Mouse (Mus musculus) lung, embryonic 16.5 days (tissue): ENCODE measurements around the gene Top3b. TPM values are rescaled to one million over a fixed set of nuclear protein-coding genes. Genes with fewer than 3 reads are reported as not detected.
"Not testable (repeated sequence)": the region's sequence is repeated elsewhere in the genome, so short reads cannot be mapped to it uniquely, and the experiment has no call there.

Source experiments
- ATAC-seq: fragments of 200-750 bp; cut with Nextera tagmentation; 2 replicates; pipeline ENCODE4 v1.8.0; 2017; ENCODE audit warnings: low read depth, mild to moderate bottlenecking, moderate library complexity
- H3K27ac ChIP-seq: fragments of 300-500 bp; sonication (generic); 2 replicates; pipeline ENCODE4 v1.5.1; 2014; ENCODE audit warnings: mild to moderate bottlenecking, control low read depth, low read length
- H3K27me3 ChIP-seq: fragments of 300-500 bp; sonication (generic); 2 replicates; pipeline ENCODE4 v1.6.1; 2014; ENCODE audit warnings: low read depth, low read length, mixed read lengths; ENCODE audit not compliant: control insufficient read depth, insufficient read depth
- H3K36me3 ChIP-seq: fragments of 300-500 bp; sonication (generic); 2 replicates; pipeline ENCODE4 v1.6.1; 2014; ENCODE audit warnings: low read length; ENCODE audit not compliant: control insufficient read depth, insufficient read depth
- H3K4me1 ChIP-seq: fragments of 300-500 bp; sonication (generic); replicated peaks from 2 replicates; pipeline ENCODE4 v1.6.1; 2014; ENCODE audit warnings: low read length, mixed read lengths; ENCODE audit not compliant: control insufficient read depth, insufficient read depth
- H3K4me2 ChIP-seq: fragments of 300-500 bp; sonication (generic); 2 replicates; pipeline ENCODE4 v1.6.1; 2014; ENCODE audit warnings: low read depth, low read length, control low read depth
- H3K4me3 ChIP-seq: fragments of 300-500 bp; sonication (generic); 2 replicates; pipeline ENCODE4 v1.5.1; 2014; ENCODE audit warnings: mild to moderate bottlenecking, low read length, control low read depth
- H3K9ac ChIP-seq: fragments of 300-500 bp; sonication (generic); 2 replicates; pipeline ENCODE4 v1.6.1; 2014; ENCODE audit warnings: low read length, control low read depth
- H3K9me3 ChIP-seq: fragments of 300-500 bp; sonication (generic); 2 replicates; pipeline ENCODE4 v1.6.1; 2016; ENCODE audit warnings: low read length; ENCODE audit not compliant: control insufficient read depth
- WGBS: fragments of 180-500 bp; shearing (Covaris S2); extraction: QIAGEN DNeasy Blood & Tissue Kit; methylation state at CpG from one replicate; pipeline ENCODE4 v1.1.7; 2014; 5-methylcytosine and 5-hydroxymethylcytosine counted together
- polyA plus RNA-seq: library from polyadenylated mRNA; unstranded; fragments of >200 nt; fragmentation: Nextera tagmentation; extraction: Ambion mirVana; gene quantifications from 2 replicates; pipeline ENCODE4 v1.2.1, GENCODE M21; 2015

Gene Top3b
- polyA plus RNA-seq, 1 experiment from 2014 or later, result 64.1 TPM

DNA sequence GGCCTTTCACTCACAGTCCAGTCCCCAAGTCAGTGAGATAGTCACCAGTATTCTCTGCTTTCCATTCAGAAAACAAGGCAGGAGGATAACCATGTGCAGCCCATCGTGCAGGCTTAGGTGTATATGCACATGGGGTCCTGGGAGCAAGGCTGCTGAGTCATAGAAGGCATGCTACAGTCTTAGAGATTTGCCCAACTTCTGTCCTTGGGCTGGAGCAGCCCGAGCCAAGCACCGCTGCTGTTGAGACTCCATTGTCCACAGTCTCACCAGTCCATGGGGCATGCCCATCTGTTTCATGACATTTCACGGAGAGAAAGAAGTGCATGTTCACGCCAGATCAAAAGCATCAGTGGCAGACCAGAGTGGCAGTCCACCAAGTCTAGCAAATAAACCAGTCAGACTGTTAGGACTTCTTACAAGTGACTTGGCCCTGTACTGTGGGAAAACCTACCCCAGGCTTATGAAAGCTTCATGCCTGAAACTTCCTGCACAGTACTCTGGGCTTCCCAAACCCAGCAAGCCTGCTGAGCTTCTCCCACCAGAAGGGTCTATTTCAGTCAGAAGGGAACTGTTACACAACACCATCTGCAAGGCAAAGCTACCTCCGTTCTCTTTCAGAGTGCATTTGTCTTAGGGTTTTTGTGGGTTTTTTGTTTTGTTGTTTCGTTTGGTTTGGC is 48.0 kb downstream of the Top3b start:
- Histone ChIP-seq H3K36me3 (peaks cover 17% of the 10 kb centered on the region; the same call in 1 of the 2 replicates), H3K4me1 (no peaks in the 10 kb centered on the region)
- 87% methylated on average over 7 of the region's 7 CpGs for WGBS

DNA sequence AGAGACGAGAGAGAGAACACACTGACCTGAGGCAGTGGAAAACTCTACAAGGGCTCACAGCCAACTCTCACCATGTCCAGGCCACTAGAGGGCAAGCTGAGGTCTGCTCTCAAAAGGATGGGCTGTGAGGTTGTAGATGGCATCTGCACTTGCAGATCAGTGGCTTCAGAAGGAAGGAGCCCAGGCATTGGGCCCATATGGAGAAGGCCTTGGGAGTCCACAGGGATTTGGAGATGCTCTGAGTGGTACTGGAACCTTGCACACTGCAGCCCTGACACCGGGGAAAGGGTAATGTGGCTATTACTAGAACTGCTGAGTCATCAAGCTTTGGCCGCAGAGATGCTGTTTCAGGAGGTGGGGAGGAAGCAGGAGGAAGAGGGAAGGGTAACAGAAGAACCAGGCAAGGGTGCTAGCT is 50.5 kb downstream of the Top3b start:
- 69% methylated on average over 3 of the region's 3 CpGs for WGBS
- no peak overlapping the region for H3K9ac ChIP-seq
- no peak overlapping the region for H3K4me3 ChIP-seq
- no peaks in the 10 kb centered on the region for H3K27me3 ChIP-seq
- no peak overlapping the region for H3K27ac ChIP-seq
- no peak overlapping the region for H3K4me2 ChIP-seq
- H3K9me3 ChIP-seq, result no peaks in the 10 kb centered on the region
- no peak for ATAC-seq
- peaks cover 13% of the 10 kb centered on the region; the same call in 1 of the 2 replicates for H3K36me3 ChIP-seq
- H3K4me1 ChIP-seq, result no peaks in the 10 kb centered on the region

More for the DNA sequence above, 48.0 kb downstream of the Top3b start:
- no peak overlapping the region for H3K9ac ChIP-seq
- H3K4me3 ChIP-seq, result no peak overlapping the region
- no peaks in the 10 kb centered on the region for H3K27me3 ChIP-seq
- H3K27ac ChIP-seq, result no peak overlapping the region
- no peaks in the 10 kb centered on the region for H3K9me3 ChIP-seq
- ATAC-seq, result no peak
- no peak overlapping the region for H3K4me2 ChIP-seq

DNA sequence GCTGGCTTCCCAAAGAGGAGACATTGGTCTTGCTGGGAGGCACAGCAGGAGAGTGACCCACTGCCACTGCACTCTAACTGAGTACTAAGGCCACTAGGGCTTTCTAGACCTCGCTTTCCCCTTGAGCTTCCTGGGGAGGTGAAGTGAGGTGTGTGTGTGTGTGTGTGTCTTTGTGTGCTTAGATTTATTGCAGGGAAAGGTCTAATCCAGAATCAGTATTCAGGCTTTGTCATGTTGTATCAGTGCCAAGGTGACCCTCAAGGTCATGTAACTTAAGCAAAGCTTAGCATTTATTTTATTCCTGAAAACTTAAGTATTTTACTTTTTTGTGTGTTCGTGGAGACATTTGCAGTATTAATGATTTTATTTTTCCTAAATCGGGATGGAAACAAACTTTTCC is 53.9 kb downstream of the Top3b start:
- Histone ChIP-seq H3K4me1 (no peaks in the 10 kb centered on the region), H3K9ac (no peak overlapping the region), H3K27me3 (no peaks in the 10 kb centered on the region), H3K9me3 (no peaks in the 10 kb centered on the region), H3K4me2 (no peak overlapping the region), H3K4me3 (no peak overlapping the region), H3K36me3 (peaks cover 5% of the 10 kb centered on the region; the same call in 1 of the 2 replicates), H3K27ac (no peak overlapping the region)
- ATAC-seq, result no peak
- 88% methylated on average over 3 of the region's 3 CpGs for WGBS

DNA sequence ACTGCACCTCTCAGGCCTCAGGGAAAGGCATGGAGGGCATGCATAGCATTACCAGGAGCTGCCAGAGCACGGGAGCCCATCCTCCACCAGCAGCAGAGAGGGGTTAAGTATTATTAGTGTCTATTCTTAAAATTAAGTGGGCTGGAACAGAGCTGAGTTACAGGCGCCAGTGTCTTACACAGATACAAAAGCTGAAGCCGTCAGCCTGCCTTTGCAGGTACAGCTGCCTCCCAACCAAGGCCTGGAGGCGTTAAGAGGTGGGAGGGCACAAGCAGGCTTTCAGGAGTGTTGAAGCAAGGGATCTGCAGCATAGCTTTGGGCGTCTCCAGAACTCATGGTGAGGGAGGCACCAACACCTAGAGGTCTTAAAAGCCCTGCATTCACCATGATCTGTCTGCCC is 56.0 kb downstream of the Top3b start:
- no peak overlapping the region for H3K4me3 ChIP-seq
- H3K36me3 ChIP-seq, result peaks cover 2% of the 10 kb centered on the region; the same call in 1 of the 2 replicates
- no peak for ATAC-seq
- H3K4me1 ChIP-seq, result no peaks in the 10 kb centered on the region
- 80% methylated on average over 5 of the region's 5 CpGs for WGBS
- no peaks in the 10 kb centered on the region for H3K9me3 ChIP-seq
- no peak overlapping the region for H3K4me2 ChIP-seq
- H3K27me3 ChIP-seq, result no peaks in the 10 kb centered on the region
- no peak overlapping the region for H3K9ac ChIP-seq
- no peak overlapping the region for H3K27ac ChIP-seq

DNA sequence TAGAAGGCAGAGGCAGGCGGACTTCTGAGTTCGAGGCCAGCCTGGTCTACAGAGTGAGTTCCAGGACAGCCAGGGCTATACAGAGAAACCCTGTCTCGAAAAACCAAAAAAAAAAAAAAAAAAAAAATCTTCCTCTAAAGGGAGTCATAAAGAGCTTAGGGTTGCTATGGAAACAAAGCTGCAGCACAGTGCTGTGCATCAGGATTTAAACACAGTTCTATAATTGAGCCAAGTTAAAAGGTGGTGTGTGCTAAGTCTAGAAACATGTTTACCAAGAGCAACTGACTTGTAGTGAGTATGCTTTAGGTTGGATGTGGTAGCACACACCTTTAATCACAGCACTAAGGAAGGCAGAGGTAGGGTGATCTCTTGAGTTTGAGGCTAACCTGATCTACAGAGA is 58.4 kb downstream of the Top3b start:
- 91% methylated on average over 2 of the region's 3 CpGs for WGBS
- ATAC-seq, H3K27ac ChIP-seq, H3K4me1 ChIP-seq, H3K36me3 ChIP-seq, H3K4me3 ChIP-seq, H3K27me3 ChIP-seq, H3K9me3 ChIP-seq, H3K4me2 ChIP-seq, H3K9ac ChIP-seq: not testable (repeated sequence)

DNA sequence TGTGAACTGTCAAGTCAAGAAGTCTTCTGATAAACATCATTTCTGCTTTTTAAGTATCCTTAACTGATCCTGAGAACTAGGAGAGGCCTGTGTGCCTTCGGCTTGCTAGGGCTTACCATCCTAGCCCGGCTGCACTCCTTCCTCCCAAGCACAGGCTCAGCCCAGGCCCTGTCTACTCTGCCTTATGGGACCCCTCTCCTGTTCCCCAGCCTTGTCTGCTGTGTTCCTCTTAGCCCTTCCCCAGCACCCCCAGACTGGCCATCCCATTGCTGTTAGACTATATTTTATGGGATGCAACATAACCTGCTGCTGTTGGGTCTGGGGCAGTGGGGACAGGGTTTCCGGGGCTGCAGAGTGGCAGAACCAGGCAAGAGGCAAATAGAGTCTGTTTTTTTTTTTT is 59.8 kb downstream of the Top3b start:
- Histone ChIP-seq H3K36me3 (no peaks in the 10 kb centered on the region; the same call in 1 of the 2 replicates), H3K9me3 (no peaks in the 10 kb centered on the region), H3K4me1 (no peaks in the 10 kb centered on the region), H3K9ac (no peak overlapping the region), H3K4me2 (no peak overlapping the region), H3K27ac (no peak overlapping the region), H3K27me3 (no peaks in the 10 kb centered on the region), H3K4me3 (no peak overlapping the region)
- WGBS, result 91% methylated on average over 3 of the region's 3 CpGs
- no peak for ATAC-seq

DNA sequence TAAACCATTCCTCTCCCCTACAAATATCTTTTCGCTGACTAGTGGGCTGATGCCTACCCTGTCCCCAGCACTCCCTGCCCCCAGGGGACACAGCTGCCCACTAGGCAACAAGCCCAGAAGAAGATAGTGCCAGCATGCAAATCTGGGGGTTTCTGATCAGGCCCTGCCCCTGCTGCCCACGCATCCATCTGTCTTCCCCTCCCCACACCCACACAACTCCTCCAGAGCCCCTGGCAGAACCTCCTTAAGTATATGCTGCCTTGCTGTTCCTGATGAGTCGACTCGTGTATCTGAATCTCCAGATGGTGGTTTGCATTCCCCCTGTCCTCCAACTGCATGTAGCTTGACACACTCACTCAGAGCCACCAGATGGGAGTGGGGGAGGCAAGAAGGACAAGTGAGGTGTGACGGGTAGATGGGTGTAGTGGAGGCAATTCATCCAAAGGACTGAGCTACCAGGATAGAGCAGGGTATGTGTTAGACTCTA is 60.3 kb downstream of the Top3b start:
- no peak overlapping the region for H3K27ac ChIP-seq
- 67% methylated on average over 5 of the region's 5 CpGs for WGBS

DNA sequence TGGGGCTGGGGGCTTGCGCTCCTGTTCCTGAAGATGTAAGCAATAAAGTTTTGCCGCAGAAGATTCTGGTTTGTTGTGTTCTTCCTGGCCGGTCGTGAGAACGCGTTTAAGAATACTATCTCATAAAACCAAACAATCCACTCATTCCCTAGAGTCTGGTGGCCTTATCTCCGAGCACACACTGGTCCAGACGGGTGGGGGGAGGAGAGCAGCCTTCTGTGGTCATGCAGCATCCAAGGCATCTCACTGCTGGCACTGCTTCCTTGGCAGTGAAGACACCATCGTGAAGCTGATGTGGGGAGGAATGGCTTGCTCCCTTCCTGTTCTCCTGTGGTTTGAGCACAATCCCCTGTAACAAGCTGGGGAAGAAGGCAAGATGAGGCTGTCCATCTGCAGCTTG is 69.0 kb downstream of the Top3b start:
- Histone ChIP-seq H3K27ac (no peak overlapping the region), H3K9ac (no peak overlapping the region), H3K9me3 (no peaks in the 10 kb centered on the region), H3K4me1 (no peaks in the 10 kb centered on the region), H3K27me3 (no peaks in the 10 kb centered on the region), H3K4me3 (no peak overlapping the region), H3K4me2 (no peak overlapping the region), H3K36me3 (no peaks in the 10 kb centered on the region)
- ATAC-seq, result no peak
- 88% methylated on average over 9 of the region's 9 CpGs for WGBS

More for the DNA sequence above, 60.3 kb downstream of the Top3b start:
- Histone ChIP-seq H3K9ac (no peak overlapping the region), H3K4me1 (no peaks in the 10 kb centered on the region), H3K4me3 (no peak overlapping the region), H3K36me3 (no peaks in the 10 kb centered on the region; the same call in 1 of the 2 replicates), H3K9me3 (no peaks in the 10 kb centered on the region), H3K27me3 (no peaks in the 10 kb centered on the region), H3K4me2 (no peak overlapping the region)
- ATAC-seq, result no peak

GRCm38 (mm10) chr16:16941078-16941477 is 70.5 kb downstream of the Top3b start:
- H3K9ac ChIP-seq, result no peak overlapping the region
- H3K9me3 ChIP-seq, result no peaks in the 10 kb centered on the region
- no peak overlapping the region for H3K4me3 ChIP-seq
- no peak for ATAC-seq
- no peak overlapping the region for H3K27ac ChIP-seq
- no peaks in the 10 kb centered on the region for H3K27me3 ChIP-seq
- H3K4me1 ChIP-seq, result no peaks in the 10 kb centered on the region
- 89% methylated on average over 2 of the region's 2 CpGs for WGBS
- H3K4me2 ChIP-seq, result no peak overlapping the region
- H3K36me3 ChIP-seq, result no peaks in the 10 kb centered on the region
